Mouse (Mus musculus): Measurements from ENCODE around the gene Methig1.

Methig1 gene

DNA sequence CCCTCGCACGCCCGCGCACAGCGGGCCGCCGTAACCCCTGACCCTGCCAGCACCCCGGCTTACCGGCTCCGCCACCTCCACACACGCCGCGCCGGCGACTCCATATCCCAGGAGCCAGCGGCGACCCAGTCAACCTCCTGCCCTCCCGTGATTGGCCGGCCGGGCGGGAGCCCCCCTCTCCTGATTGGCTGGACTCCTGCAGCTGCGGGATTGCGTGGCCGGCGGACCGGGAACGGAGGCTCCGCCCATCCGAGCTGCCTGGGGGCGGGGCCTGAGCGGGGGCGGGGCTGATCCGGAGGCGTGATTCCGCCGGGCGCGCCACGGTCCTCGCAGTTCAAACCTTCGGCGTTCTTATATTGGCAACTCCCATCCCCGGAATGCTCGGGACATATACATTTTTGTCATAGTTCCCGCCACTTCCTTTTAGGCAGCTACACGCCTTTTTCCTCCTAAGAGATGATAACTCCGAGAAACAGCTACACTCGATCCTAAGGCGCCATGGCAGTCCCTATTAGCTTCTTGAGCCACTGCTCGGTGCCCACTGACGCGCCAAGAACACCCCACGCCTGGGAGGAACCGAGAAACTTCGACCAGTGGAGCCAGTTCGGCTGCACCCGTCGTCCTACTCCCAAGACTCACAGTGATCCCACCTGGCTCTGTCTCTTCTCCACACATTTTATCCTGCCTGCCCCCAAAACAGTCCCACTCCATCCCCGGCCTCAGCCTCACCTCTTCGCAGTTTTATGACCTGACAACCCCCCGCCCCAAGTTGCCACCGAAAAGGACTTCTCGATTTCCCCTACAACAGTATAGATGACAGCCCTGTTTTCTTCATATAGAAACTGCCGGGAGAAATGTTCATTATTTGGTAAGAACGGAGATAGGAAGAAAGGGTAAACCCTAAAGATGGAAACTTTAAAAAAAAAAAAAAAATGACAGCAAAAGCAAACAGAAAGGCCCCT, 70.2 kb downstream of the Methig1 start:
- peak; percentile 95 for DNase-seq (ENCODE audit: low read depth, low spot score)

DNA sequence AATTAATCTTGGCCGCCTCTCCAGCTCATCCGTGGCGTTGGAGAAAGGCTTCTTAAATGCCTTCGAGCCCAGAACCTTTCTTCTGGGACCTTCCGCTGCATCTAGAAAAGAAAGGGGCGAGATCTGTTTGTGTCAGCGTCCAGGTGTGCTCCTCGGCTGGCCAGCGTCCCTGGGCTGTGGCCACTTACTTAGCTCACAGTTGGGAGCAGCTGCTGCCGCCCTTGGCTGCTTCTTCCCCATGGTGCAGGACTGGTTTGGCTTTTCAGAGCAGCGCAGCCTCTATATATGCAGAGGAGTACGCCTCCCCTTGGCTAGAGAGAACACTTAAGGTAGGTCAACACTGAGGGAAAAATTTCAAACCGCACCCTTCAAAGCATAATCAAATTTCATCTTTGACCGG, 71.0 kb downstream of the Methig1 start:
- DNase-seq (ENCODE audit: low read depth, low spot score) = no peak

DNA sequence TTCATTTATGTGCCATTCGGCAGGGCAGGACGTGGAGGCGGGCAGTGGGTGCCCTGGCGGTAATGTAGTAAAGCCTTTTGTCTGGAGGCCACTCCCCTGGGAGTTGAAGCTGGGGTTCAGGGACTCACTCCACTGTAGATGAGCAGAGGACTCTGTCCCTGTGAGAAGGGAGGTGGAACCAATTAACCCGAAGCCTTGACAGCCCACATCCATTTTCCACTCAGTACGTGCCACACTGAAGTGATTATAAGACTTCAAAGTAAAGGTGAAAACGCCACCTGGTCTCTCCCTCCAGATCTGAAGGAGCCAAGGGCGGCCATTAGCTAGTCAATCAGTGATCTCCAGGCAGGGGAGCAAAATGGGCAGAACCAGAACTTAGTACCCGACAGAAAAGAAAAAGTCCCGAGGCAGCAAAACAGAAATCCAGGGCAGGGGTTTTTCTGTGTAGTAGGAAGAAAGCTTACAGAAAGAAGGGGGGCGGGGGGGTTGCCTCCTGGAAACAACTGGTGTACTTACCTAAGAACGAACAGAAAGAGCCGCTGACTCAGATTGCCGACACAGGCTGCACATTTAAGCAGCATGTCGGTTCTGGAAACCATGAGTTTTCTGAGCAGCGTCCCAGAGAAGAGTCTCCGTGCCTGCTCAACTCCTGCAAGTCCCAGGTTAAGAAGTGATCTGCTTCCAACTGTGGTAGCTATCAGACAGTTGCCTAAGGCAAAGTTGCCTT, 71.6 kb downstream of the Methig1 start, which contains the start of gene Slc11a2:
TSS of gene Slc11a2 (minus strand) at position 677 of the 727 bp plus-strand sequence.
- no peak for DNase-seq (ENCODE audit: low read depth, low spot score)

DNA sequence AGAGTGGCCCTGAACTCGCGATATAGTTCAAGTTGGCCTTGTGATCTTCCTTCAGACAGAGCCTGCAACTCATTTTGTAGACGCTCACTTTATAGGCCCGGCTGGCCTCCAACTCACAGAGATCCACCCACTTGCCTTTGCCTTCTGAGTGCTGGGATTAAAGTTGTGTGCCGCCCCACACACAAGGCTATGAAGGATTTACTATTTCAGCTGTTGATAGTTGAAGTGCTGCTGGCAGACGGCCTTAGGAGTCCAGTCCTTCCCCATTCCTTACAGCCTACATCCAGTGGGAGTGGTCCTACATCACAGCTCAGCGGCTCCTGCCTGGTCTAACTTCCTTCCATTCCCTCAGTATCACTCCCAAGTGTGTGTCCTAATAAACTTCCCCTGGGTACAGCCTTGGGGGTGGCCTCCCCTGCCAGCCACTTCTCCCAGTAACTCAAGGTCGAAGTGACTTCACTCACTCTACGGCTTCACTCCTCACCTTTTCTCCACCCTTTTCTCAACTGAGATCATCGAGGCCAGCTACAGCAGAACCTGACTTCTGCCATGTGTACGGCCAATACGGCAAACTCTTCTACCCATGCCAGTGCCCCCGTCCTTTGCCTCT, 75.5 kb downstream of the Methig1 start:
- DNase-seq (ENCODE audit: low read depth, low spot score) = no peak

DNA sequence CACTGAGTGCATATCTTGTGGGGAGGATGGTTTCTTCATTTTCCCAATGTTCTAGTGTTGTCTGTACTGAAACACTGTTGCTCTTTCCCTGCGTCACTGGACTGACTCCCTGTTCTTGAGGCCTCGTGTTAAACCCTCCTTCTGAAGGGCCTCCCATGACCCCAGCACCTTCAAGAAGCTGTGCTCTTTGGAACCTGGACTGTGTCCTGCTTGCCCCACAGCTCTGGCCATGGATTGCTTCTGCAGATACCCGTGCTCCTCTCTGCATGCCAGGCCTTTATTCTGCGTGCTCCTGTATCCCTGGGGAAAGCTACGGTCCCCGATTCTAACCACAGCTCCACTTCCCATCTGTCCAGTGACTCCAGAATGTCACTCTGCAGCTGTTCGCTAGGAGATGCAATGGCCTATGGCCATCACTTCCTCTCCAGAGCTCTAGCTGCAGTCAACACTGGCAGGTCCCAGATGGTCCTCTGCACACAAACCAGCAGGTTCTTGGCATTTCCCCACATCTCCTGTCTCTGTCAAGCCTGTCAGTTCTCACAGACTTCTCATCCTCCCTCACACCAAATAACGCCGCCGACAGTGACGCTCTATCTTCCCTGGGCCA, 77.1 kb downstream of the Methig1 start:
- no peak for DNase-seq (ENCODE audit: low read depth, low spot score)

DNA sequence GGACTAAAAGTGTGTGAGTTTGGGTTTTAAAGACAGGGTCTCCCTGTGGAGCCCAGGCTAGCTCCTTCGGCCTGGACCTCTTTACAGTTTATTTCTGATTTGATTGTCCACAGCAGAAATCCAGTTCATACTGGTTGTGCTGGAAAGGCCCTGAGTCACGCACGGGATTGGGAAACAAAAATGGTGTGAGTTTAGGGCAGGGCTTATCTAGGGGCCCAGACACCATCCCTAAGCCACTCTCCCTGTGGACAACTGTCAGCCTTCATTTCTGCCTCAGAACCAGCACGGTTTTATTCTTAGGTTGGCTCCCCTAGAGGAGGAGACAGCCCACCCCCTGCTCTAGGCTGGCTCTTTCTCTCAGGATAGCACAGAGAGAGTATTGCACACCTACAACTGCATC, 80.3 kb downstream of the Methig1 start:
- no peak for DNase-seq (ENCODE audit: low read depth, low spot score)
